Mouse (Mus musculus): ENCODE results near the gene Daam1. TPM values are rescaled to one million over a fixed set of nuclear protein-coding genes. Genes with fewer than 3 reads are reported as not detected.
A peak's percentile ranks its signal among the peaks of the same experiment; 100 is the strongest.

Daam1 gene
- polyA plus RNA-seq, 1 experiment from 2014 or later: 11.0 TPM

- Histone ChIP-seq H3K27me3 (replicated peaks; ENCODE audit: insufficient read depth, low read length) (no peaks in the 10 kb centered on the region), H3K9me3 (ENCODE audit: low read length) (no peaks in the 10 kb centered on the region), H3K36me3 (ENCODE audit: insufficient read depth, low read length) (peaks cover 46% of the 10 kb centered on the region), H3K4me1 (ENCODE audit: insufficient read depth, low read depth, low read length) (peaks cover 13% of the 10 kb centered on the region), H3K4me3 (ENCODE audit: low read depth, low read length) (no peak overlapping the region), H3K27ac (ENCODE audit: low read length) (no peak overlapping the region), H3K9ac (replicated peaks; ENCODE audit: low read depth) (no peak overlapping the region), H3K4me2 (replicated peaks; ENCODE audit: low read depth, low read length) (no peak overlapping the region)
- DNase-seq (ENCODE audit: low spot score) (peak; percentile 18), ATAC-seq (no peak)
- no peak for TF ChIP-seq CTCF (IDR thresholded peaks at IDR 0.05)
- no peak for TF ChIP-seq EP300 (IDR thresholded peaks at IDR 0.05)
- 53% methylated on average over 6 of the region's 6 CpGs for WGBS
Measured at GRCm38 (mm10) chr12:71980166-71980565, 149.3 kb downstream of the Daam1 start.

GRCm38 (mm10) chr12:71980746-71981145 is 149.9 kb downstream of the Daam1 start:
- Histone ChIP-seq H3K36me3 (ENCODE audit: insufficient read depth, low read length) (peaks cover 41% of the 10 kb centered on the region), H3K27ac (ENCODE audit: low read length) (no peak overlapping the region), H3K9ac (replicated peaks; ENCODE audit: low read depth) (no peak overlapping the region), H3K4me3 (ENCODE audit: low read depth, low read length) (no peak overlapping the region), H3K4me2 (replicated peaks; ENCODE audit: low read depth, low read length) (no peak overlapping the region), H3K9me3 (ENCODE audit: low read length) (no peaks in the 10 kb centered on the region), H3K27me3 (replicated peaks; ENCODE audit: insufficient read depth, low read length) (no peaks in the 10 kb centered on the region), H3K4me1 (ENCODE audit: insufficient read depth, low read depth, low read length) (peaks cover 8% of the 10 kb centered on the region)
- DNase-seq (ENCODE audit: low spot score) (peak; percentile 60), ATAC-seq (peak; percentile 25; the same call in 1 of the 2 replicates)
- no peak for TF ChIP-seq CTCF (IDR thresholded peaks at IDR 0.05)
- TF ChIP-seq EP300 (IDR thresholded peaks at IDR 0.05): no peak
- WGBS: 51% methylated on average over 11 of the region's 11 CpGs

DNA sequence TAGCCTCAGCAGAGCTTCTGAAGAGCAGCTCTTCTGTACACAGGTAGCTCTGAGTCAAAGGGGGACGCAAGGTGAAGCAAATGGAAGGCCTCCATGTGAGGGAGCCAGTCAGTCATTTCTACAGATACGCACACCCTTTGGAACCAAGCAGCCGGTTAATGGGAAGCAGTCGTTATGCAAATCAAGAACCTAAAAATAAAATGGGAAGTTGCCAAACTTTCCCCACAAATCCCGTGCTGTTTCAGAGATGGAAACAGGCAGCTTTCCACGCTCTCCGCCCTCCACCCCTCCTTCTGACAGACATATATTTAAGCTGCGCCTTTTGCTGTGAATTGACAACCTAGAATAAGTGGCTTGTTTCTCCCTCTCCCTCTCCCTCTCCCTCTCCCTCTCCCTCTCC is 150.4 kb downstream of the Daam1 start:
- DNase-seq (ENCODE audit: low spot score): peak; percentile 72
- H3K9ac ChIP-seq (replicated peaks; ENCODE audit: low read depth): no peak overlapping the region

GRCm38 (mm10) chr12:71981791-71982190 is 150.9 kb downstream of the Daam1 start:
- Histone ChIP-seq H3K36me3 (ENCODE audit: insufficient read depth, low read length) (peaks cover 41% of the 10 kb centered on the region), H3K27me3 (replicated peaks; ENCODE audit: insufficient read depth, low read length) (no peaks in the 10 kb centered on the region), H3K4me1 (ENCODE audit: insufficient read depth, low read depth, low read length) (no peaks in the 10 kb centered on the region), H3K4me2 (replicated peaks; ENCODE audit: low read depth, low read length) (no peak overlapping the region), H3K27ac (ENCODE audit: low read length) (no peak overlapping the region), H3K9me3 (ENCODE audit: low read length) (no peaks in the 10 kb centered on the region), H3K9ac (replicated peaks; ENCODE audit: low read depth) (no peak overlapping the region), H3K4me3 (ENCODE audit: low read depth, low read length) (no peak overlapping the region)
- TF ChIP-seq CTCF (IDR thresholded peaks at IDR 0.05) (0 out of 2 replicates have a peak, but pooled peaks have one; percentile 2), EP300 (IDR thresholded peaks at IDR 0.05) (no peak)
- 58% methylated on average over 5 of the region's 5 CpGs for WGBS
- DNase-seq (ENCODE audit: low spot score) (peak; percentile 25), ATAC-seq (no peak)

More for the DNA sequence above, 150.4 kb downstream of the Daam1 start:
- peaks cover 3% of the 10 kb centered on the region for H3K4me1 ChIP-seq (ENCODE audit: insufficient read depth, low read depth, low read length)
- H3K27ac ChIP-seq (ENCODE audit: low read length): no peak overlapping the region
- no peak overlapping the region for H3K4me3 ChIP-seq (ENCODE audit: low read depth, low read length)
- H3K9me3 ChIP-seq (ENCODE audit: low read length): no peaks in the 10 kb centered on the region
- peaks cover 40% of the 10 kb centered on the region for H3K36me3 ChIP-seq (ENCODE audit: insufficient read depth, low read length)
- H3K4me2 ChIP-seq (replicated peaks; ENCODE audit: low read depth, low read length): no peak overlapping the region
- TF ChIP-seq CTCF (IDR thresholded peaks at IDR 0.05) (no peak), EP300 (IDR thresholded peaks at IDR 0.05) (no peak)
- ATAC-seq: peak; percentile 13
- WGBS: 43% methylated on average over 8 of the region's 8 CpGs
- no peaks in the 10 kb centered on the region for H3K27me3 ChIP-seq (replicated peaks; ENCODE audit: insufficient read depth, low read length)

GRCm38 (mm10) chr12:71983102-71983715 is 152.3 kb downstream of the Daam1 start:
- H3K9me3 ChIP-seq (ENCODE audit: low read length): no peaks in the 10 kb centered on the region
- ATAC-seq (no peak), DNase-seq (ENCODE audit: low spot score) (no peak)
- H3K27ac ChIP-seq (ENCODE audit: low read length): no peak overlapping the region
- H3K36me3 ChIP-seq (ENCODE audit: insufficient read depth, low read length): peaks cover 36% of the 10 kb centered on the region
- H3K4me2 ChIP-seq (replicated peaks; ENCODE audit: low read depth, low read length): no peak overlapping the region
- H3K9ac ChIP-seq (replicated peaks; ENCODE audit: low read depth): no peak overlapping the region
- TF ChIP-seq EP300 (IDR thresholded peaks at IDR 0.05) (no peak), CTCF (IDR thresholded peaks at IDR 0.05) (no peak)
- H3K4me1 ChIP-seq (ENCODE audit: insufficient read depth, low read depth, low read length): no peaks in the 10 kb centered on the region
- 73% methylated on average over 10 of the region's 10 CpGs for WGBS
- H3K4me3 ChIP-seq (ENCODE audit: low read depth, low read length): no peak overlapping the region
- H3K27me3 ChIP-seq (replicated peaks; ENCODE audit: insufficient read depth, low read length): no peaks in the 10 kb centered on the region

GRCm38 (mm10) chr12:71987161-71987560 is 156.3 kb downstream of the Daam1 start:
- H3K4me3 ChIP-seq (ENCODE audit: low read depth, low read length): no peak overlapping the region
- peak; percentile 36 for DNase-seq (ENCODE audit: low spot score)
- H3K9ac ChIP-seq (replicated peaks; ENCODE audit: low read depth): no peak overlapping the region
- no peak overlapping the region for H3K4me2 ChIP-seq (replicated peaks; ENCODE audit: low read depth, low read length)
- ATAC-seq: peak; percentile 25; the same call in 1 of the 2 replicates
- no peak for TF ChIP-seq CTCF (IDR thresholded peaks at IDR 0.05)
- no peak for TF ChIP-seq EP300 (IDR thresholded peaks at IDR 0.05)
- no peak overlapping the region for H3K27ac ChIP-seq (ENCODE audit: low read length)
- H3K9me3 ChIP-seq (ENCODE audit: low read length): no peaks in the 10 kb centered on the region
- H3K36me3 ChIP-seq (ENCODE audit: insufficient read depth, low read length): peaks cover 57% of the 10 kb centered on the region
- 70% methylated on average over 2 of the region's 2 CpGs for WGBS
- H3K27me3 ChIP-seq (replicated peaks; ENCODE audit: insufficient read depth, low read length): no peaks in the 10 kb centered on the region
- no peaks in the 10 kb centered on the region for H3K4me1 ChIP-seq (ENCODE audit: insufficient read depth, low read depth, low read length)

All from lung, postnatal 0 days (tissue).